Mouse (Mus musculus) embryonic facial prominence, embryonic 10.5 days (tissue): ENCODE results near the gene Clasrp. TPM values are rescaled to one million over a fixed set of nuclear protein-coding genes. Genes with fewer than 3 reads are reported as not detected.

Source experiments
- DNase-seq: peaks from one replicate; pipeline ENCODE4 v3.0.0-alpha.2; 2017; ENCODE audit warnings: low spot score
- H3K27ac ChIP-seq: fragments of 300-500 bp; sonication (generic); replicated peaks from 2 replicates; pipeline ENCODE4 v1.5.1; 2016; ENCODE audit warnings: mild to moderate bottlenecking
- H3K27me3 ChIP-seq: fragments of 300-500 bp; sonication (generic); replicated peaks from 2 replicates; pipeline ENCODE4 v1.6.1; 2016; ENCODE audit warnings: low read depth, mild to moderate bottlenecking; ENCODE audit not compliant: poor library complexity, severe bottlenecking
- H3K36me3 ChIP-seq: fragments of 300-500 bp; sonication (generic); replicated peaks from 2 replicates; pipeline ENCODE4 v1.6.1; 2016; ENCODE audit warnings: mild to moderate bottlenecking, moderate library complexity
- H3K4me1 ChIP-seq: fragments of 300-500 bp; sonication (generic); 2 replicates; pipeline ENCODE4 v1.6.1; 2016
- H3K4me3 ChIP-seq: fragments of 300-500 bp; sonication (generic); 2 replicates; pipeline ENCODE4 v1.5.1; 2016; ENCODE audit warnings: mild to moderate bottlenecking, moderate library complexity
- H3K9me3 ChIP-seq: fragments of 300-500 bp; sonication (generic); 2 replicates; pipeline ENCODE4 v1.6.1; 2016; ENCODE audit warnings: mild to moderate bottlenecking
- WGBS: fragments of 180-500 bp; shearing (Covaris S2); methylation state at CpG from one replicate; pipeline ENCODE4 v1.1.7; 2016; 5-methylcytosine and 5-hydroxymethylcytosine counted together
- polyA plus RNA-seq: library from polyadenylated mRNA; unstranded; fragments of >200 nt; fragmentation: Nextera tagmentation; extraction: Ambion mirVana; gene quantifications from 2 replicates; pipeline ENCODE4 v1.2.1, GENCODE M21; 2016

The Clasrp gene
- polyA plus RNA-seq, 1 experiment from 2014 or later = 58.0 TPM

DNA sequence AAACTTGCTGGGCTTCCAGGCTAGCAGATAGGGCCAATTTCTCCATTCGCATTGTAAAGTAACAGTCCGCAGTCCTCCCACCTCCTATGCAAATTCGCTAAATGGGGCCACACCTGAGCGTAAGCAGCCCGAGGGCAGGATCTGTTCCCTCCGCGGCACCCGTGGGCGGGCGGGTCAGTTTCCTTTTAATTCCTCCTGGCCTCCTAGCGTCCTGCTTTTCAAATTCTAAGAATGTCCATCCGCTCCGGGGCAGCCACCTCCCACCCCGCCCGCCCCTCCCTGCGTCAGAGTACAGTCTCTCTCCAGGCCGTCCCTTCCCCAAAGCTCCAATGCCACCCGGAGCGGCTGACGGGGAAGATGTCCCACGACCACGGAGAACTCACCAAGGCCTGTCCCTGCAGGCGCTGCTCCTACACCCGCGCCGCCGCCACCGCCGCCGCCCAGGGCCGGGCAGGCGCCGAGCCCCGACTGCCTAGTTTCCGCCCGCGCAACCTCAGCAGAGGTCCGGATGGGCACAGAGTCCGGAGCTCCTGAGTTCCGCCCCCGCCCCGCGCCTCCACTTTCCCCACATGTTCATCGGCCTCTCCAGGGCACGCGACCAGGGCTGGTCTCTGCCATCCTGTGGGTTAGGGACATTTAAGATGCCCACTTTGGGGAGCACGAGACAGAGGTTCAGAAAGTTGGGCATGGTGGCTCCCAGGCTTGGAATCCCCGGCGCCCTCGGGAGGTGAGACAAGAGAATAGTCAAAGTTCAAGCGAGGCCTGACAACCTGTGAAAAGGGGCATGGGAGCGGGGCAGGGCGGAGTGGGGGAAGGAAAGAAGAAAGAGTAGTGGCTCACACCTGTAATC is 31.1 kb downstream of the Clasrp start:
- DNase-seq = peak; percentile 90
- Histone ChIP-seq H3K4me3 (peak overlapping the region; percentile 86), H3K27me3 (peaks cover 42% of the 10 kb centered on the region), H3K4me1 (peaks cover 42% of the 10 kb centered on the region), H3K27ac (peak overlapping the region; percentile 86), H3K9me3 (no peaks in the 10 kb centered on the region), H3K36me3 (peaks cover 35% of the 10 kb centered on the region)
- WGBS = under 1% methylated on average over 53 of the region's 53 CpGs

DNA sequence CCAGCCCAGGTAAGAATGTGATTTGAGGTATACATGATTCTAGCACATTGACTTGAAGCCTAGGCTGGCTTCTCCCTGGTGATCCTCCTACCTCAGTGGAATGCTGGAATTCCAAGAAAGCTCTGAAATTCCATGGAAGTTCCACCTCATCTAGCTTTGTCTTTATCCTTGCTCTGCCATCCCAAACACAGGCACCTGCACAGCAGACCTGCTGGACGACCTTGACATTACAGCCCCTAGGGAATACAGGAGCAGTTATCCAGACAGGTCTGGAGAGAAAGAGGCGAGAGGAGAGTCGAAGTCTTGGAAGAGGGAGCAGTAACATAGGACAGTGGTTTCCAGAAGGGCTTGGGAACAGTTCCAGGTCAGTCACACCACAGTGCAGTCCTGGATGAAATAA is 34.6 kb downstream of the Clasrp start:
- Histone ChIP-seq H3K4me1 (peaks cover 26% of the 10 kb centered on the region), H3K4me3 (no peak overlapping the region), H3K36me3 (peaks cover 65% of the 10 kb centered on the region), H3K9me3 (peaks cover 8% of the 10 kb centered on the region; the same call in 1 of the 2 replicates), H3K27ac (no peak overlapping the region), H3K27me3 (peaks cover 7% of the 10 kb centered on the region)
- WGBS = 83% methylated on average over 3 of the region's 3 CpGs
- no peak for DNase-seq

DNA sequence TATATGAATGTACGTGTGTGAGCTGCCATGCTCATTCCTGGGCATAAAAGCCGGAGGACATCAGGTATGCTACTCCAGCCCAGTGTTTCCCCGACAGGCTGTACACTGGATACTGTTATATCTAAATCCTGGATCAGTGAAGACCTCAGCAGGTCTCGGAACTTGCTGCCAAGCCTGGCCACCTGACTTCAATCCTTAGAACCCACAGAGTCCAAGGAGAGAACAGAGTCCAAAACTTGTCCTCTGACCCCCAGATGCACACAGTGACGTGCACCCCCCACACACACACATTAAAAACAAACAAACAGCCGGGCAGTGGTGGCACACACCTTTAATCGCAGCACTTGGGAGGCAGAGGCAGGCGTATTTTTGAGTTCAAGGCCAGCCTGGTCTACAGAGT is 36.9 kb downstream of the Clasrp start:
- Histone ChIP-seq H3K4me1 (peaks cover 27% of the 10 kb centered on the region), H3K27me3 (no peaks in the 10 kb centered on the region), H3K36me3 (peaks cover 78% of the 10 kb centered on the region), H3K4me3 (no peak overlapping the region), H3K27ac (no peak overlapping the region), H3K9me3 (peaks cover 14% of the 10 kb centered on the region; the same call in 1 of the 2 replicates)
- DNase-seq = no peak
- WGBS = 94% methylated on average over 8 of the region's 8 CpGs

DNA sequence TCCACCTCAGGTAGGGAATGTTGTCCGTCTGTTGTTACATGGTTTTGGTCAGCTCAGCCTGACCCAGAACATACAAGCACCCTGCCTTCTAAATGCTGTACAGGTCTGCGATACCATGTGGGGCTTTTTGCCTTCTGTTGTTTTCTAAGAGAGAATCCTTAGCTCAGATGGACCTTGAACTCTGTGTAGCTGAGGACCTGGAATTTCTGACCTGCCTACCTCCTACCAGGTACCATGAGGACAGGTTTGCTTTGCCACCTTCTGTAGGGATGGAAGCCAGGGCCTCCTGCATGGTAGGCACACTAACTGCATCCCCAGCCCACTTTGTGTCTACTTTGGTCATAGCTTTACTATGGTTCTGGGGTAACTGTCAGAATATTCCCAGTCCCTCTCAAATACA is 38.5 kb downstream of the Clasrp start:
- Histone ChIP-seq H3K4me1 (peaks cover 21% of the 10 kb centered on the region), H3K4me3 (no peak overlapping the region), H3K27me3 (no peaks in the 10 kb centered on the region), H3K9me3 (peaks cover 14% of the 10 kb centered on the region; the same call in 1 of the 2 replicates), H3K27ac (no peak overlapping the region), H3K36me3 (peaks cover 70% of the 10 kb centered on the region)
- WGBS = 93% methylated on average over 2 of the region's 2 CpGs
- no peak for DNase-seq

DNA sequence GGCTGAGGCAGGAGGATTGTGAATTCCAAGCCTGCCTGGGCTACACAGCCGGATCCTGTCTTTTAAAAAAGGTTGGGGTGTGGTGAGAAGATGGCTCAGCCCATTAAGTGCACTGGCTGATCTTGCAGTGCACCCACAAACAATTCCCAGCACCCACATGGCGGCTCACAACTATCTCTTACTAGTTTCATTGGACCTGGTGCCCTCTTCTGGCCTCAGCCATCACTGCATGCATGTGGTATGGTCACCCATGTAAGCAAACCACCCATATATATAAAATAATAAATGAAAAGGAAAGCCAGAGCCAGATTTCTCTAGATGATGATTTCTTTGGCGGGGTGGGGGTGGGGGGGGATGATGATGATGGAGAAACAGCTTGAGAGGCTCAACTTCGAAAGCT is 39.8 kb downstream of the Clasrp start:
- H3K4me3 ChIP-seq = no peak overlapping the region; the same call in 1 of the 2 replicates
- peaks cover 34% of the 10 kb centered on the region for H3K4me1 ChIP-seq
- 91% methylated on average over 4 of the region's 4 CpGs for WGBS
- DNase-seq = no peak
- H3K9me3 ChIP-seq = peaks cover 14% of the 10 kb centered on the region; the same call in 1 of the 2 replicates
- H3K27me3 ChIP-seq = no peaks in the 10 kb centered on the region
- peaks cover 61% of the 10 kb centered on the region for H3K36me3 ChIP-seq
- no peak overlapping the region for H3K27ac ChIP-seq

DNA sequence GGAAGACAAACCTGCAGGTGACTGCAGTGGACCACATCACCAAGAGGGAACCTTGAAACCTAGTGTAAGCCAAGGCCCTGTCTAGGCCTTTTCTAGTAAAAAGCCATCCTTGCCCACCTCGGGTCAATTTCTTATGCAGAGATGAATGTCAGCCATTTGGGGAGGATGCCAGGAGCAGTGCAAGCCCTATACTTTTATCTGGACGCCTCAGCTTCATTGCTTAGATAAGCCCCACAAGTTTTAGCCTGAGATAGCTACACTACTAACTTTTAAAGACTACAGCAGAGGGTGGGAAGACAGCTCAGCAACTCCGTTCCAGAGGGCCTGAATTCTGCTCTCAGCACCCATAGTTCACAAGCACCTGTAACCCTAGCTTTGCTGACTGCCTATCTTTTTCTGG is 40.4 kb downstream of the Clasrp start:
- no peak overlapping the region for H3K27ac ChIP-seq
- peaks cover 14% of the 10 kb centered on the region; the same call in 1 of the 2 replicates for H3K9me3 ChIP-seq
- H3K4me3 ChIP-seq = peak overlapping the region; percentile 100; the same call in 1 of the 2 replicates
- 88% methylated on average over 3 of the region's 3 CpGs for WGBS
- peaks cover 40% of the 10 kb centered on the region for H3K4me1 ChIP-seq
- H3K27me3 ChIP-seq = no peaks in the 10 kb centered on the region
- DNase-seq = no peak
- peaks cover 57% of the 10 kb centered on the region for H3K36me3 ChIP-seq

DNA sequence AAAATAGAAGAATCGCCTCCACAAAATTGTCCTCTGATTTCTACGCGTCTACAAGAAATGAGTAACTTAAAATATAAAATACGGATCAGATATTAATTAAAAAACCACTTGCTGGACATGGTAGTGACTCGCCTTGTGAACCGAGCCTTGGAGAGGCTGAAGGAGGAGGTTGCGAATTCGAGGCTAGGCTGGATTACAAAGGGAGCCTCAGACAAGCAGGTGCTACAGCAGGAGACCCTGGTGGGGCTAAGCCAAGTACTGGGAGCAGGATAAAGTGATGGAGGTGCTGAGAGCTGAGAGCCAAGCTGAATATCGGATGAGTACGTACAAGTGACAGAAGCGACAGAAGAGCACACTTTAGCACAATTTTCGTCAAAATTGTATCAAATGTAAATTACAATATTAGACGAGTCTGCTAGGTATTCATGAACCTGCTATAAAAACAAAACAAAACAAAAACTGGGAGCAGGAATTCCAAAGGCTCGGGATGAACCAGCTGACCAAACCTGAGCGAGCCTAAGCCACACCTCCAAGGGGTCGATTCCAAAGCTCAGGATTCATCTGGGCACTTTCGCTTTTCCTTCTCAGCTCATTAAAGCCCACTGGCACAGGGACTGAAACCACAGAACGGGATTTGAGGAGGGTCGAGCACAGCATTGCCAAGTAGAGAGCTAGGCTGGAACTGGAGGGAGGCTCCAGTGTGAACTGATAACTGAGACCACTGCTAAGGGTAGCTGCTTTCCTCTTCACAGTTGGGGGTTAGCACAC is 41.5 kb downstream of the Clasrp start, which contains the start of gene Ppp1r37:
Ppp1r37 (minus strand) TSS at position 434 of the 768 bp plus-strand sequence.
- Histone ChIP-seq H3K4me1 (peaks cover 49% of the 10 kb centered on the region), H3K4me3 (peak within 1 kb of the TSS; percentile 100), H3K36me3 (peaks cover 57% of the 10 kb centered on the region), H3K27ac (peak within 1 kb of the TSS; percentile 95), H3K9me3 (peaks cover 14% of the 10 kb centered on the region; the same call in 1 of the 2 replicates), H3K27me3 (no peaks in the 10 kb centered on the region)
- WGBS = 3% methylated on average over 19 of the region's 19 CpGs
- no peak for DNase-seq

DNA sequence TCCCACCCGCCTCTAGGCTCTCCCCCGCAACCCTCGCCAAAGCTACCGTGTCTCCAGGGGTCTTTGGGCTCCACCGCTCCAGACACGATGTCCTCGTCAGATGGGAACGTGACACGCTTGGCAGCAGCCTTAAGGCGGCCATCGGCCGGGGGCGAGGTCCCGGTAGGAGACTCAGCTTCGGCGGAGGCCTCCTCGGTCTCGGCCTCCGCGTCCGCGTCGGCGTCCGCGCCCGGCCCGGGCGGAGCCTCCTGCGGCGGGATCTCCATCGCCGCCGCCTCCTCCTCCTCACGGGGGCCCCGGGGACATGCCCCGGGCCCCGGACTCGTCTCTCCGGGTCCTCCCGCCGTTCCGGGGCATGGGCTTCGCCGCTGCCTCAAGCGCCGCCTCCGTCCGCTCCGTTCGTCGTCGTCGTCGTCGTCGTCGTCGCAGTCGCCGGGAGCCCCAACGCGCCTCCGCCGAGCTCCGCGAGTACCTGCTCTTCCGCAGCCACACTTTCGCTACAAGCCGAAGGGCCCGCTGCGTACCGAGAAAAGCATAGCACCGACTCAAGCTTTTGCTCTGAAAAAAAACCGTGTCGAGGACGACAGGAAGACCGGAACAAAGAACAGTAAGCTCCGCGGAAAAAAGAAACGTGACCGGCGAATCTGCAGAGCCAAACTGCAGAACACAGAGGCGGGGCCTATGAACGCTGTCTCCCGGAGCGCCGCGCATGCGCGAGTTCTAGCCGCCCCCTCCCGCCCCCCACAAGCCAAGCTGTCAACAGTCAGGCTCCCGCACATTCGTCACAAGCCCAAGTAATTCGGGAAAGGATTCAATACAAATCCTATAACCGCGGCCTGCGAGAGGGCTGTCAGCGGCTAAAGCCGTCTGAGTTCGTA is 42.3 kb downstream of the Clasrp start:
- no peaks in the 10 kb centered on the region for H3K27me3 ChIP-seq
- H3K36me3 ChIP-seq = peaks cover 59% of the 10 kb centered on the region
- H3K4me1 ChIP-seq = peaks cover 49% of the 10 kb centered on the region
- H3K9me3 ChIP-seq = peaks cover 14% of the 10 kb centered on the region; the same call in 1 of the 2 replicates
- peak overlapping the region; percentile 95 for H3K27ac ChIP-seq
- peak overlapping the region; percentile 100 for H3K4me3 ChIP-seq
- under 1% methylated on average over 102 of the region's 102 CpGs for WGBS
- peak; percentile 97 for DNase-seq

DNA sequence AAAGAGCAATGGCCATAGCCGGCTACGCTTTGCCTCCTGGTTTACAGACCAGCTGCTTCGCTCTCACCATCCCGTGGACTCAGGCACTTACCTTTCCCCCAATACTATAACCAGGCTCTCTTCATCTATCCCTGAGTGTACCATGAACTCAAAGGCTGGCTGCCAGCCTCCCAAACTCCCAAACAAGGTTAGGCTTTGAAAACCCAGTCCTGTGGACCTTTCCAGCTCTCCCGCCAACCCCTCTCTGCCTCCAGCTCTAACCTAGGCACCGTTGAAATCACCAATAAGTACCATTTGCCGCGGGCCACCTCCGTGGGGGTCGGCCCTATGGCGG is 42.9 kb downstream of the Clasrp start:
- 2% methylated on average over 11 of the region's 11 CpGs for WGBS
- no peak for DNase-seq
- Histone ChIP-seq H3K9me3 (peaks cover 14% of the 10 kb centered on the region; the same call in 1 of the 2 replicates), H3K27me3 (no peaks in the 10 kb centered on the region), H3K4me3 (peak overlapping the region; percentile 100), H3K4me1 (peaks cover 49% of the 10 kb centered on the region), H3K36me3 (peaks cover 60% of the 10 kb centered on the region), H3K27ac (peak overlapping the region; percentile 95)

DNA sequence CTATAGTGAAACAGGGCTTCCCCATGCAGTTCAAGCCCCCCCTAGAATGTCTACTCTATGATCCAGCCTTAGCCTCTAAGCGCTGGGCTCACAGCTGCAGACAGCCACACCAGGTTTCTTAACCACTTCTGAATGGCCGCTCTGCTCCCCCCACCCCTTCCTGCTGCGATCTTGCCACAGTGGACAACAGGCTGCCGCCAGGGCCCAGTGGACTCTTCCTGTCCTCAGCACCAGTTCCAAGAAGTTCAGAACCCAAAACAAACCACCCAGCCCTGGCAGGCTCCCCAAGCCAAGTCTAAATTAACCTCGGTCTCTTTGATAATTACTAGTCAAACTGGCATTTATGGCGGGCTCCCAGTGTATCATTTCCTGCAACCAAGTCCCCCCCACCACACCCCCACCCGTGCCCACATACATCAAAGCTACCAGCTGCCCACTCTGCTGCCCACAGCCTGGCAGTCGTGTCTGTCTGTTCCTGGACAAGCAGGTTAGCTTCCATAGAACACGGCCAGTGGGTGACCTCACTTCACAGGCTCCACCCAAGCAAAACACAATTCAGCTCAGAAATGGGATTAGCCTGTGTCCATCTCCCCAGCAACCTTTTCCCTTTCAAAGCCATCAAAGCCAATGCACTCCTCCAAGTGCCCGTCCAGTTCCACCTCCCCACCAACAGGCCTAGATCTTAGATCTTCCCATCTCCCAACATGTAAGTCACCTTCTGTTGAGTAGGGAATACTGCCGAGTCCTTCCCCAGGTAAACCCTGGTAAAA is 43.6 kb downstream of the Clasrp start:
- no peak for DNase-seq
- peaks cover 14% of the 10 kb centered on the region; the same call in 1 of the 2 replicates for H3K9me3 ChIP-seq
- H3K27ac ChIP-seq = peak overlapping the region; percentile 95
- H3K4me3 ChIP-seq = peak overlapping the region; percentile 100
- peaks cover 49% of the 10 kb centered on the region for H3K4me1 ChIP-seq
- H3K27me3 ChIP-seq = no peaks in the 10 kb centered on the region
- 34% methylated on average over 11 of the region's 11 CpGs for WGBS
- peaks cover 62% of the 10 kb centered on the region for H3K36me3 ChIP-seq

DNA sequence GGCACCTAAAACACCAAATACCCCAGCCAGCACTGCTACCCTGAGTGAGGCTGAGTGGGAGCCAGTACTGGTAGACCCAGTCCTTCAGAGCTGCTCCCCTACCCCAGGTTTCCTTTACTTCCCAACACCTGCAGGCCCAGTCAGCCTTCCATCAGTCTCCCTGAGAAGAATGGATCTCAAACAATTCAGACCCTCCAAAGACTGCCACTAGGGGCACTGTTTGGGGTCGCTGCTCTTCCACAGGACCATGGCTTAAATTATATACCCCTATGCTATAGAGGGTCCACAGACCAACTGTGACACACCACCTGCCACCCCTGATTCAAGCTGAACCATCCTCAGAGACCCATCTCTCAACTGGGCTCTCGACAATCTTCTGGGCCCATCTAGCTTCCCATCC is 45.3 kb downstream of the Clasrp start:
- DNase-seq = no peak
- Histone ChIP-seq H3K4me3 (peak overlapping the region; percentile 100; the same call in 1 of the 2 replicates), H3K4me1 (peaks cover 49% of the 10 kb centered on the region), H3K27me3 (no peaks in the 10 kb centered on the region), H3K27ac (no peak overlapping the region), H3K36me3 (peaks cover 62% of the 10 kb centered on the region), H3K9me3 (no peaks in the 10 kb centered on the region)
- 45% methylated on average over 2 of the region's 2 CpGs for WGBS
